Mouse (Mus musculus) forebrain, embryonic 12.5 days (tissue): ENCODE data around the gene Unc13a. TPM values are rescaled to one million over a fixed set of nuclear protein-coding genes. Genes with fewer than 3 reads are reported as not detected.
A peak's percentile ranks its signal among the peaks of the same experiment; 100 is the strongest.

Experiments
- ATAC-seq: fragments of 200-750 bp; cut with Nextera tagmentation; 2 replicates; pipeline ENCODE4 v1.8.0; 2017; ENCODE audit warnings: moderate TSS enrichment; ENCODE audit not compliant: low FRiP score
- H3K27ac ChIP-seq: fragments of 300-500 bp; sonication (generic); 2 replicates; pipeline ENCODE4 v1.5.1; 2016; ENCODE audit warnings: mild to moderate bottlenecking
- H3K27me3 ChIP-seq: fragments of 300-500 bp; sonication (generic); 2 replicates; pipeline ENCODE4 v1.6.1; 2016; ENCODE audit warnings: mild to moderate bottlenecking
- H3K36me3 ChIP-seq: fragments of 300-500 bp; sonication (generic); replicated peaks from 2 replicates; pipeline ENCODE4 v1.6.1; 2016; ENCODE audit warnings: mild to moderate bottlenecking
- H3K4me1 ChIP-seq: fragments of 300-500 bp; sonication (generic); 2 replicates; pipeline ENCODE4 v1.6.1; 2016
- H3K4me2 ChIP-seq: fragments of 300-500 bp; sonication (generic); 2 replicates; pipeline ENCODE4 v1.6.1; 2016; ENCODE audit warnings: mild to moderate bottlenecking, moderate library complexity
- H3K4me3 ChIP-seq: fragments of 300-500 bp; sonication (generic); replicated peaks from 2 replicates; pipeline ENCODE4 v1.5.1; 2016; ENCODE audit warnings: mild to moderate bottlenecking
- H3K9ac ChIP-seq: fragments of 300-500 bp; sonication (generic); 2 replicates; pipeline ENCODE4 v1.6.1; 2016; ENCODE audit warnings: mild to moderate bottlenecking
- H3K9me3 ChIP-seq: fragments of 300-500 bp; sonication (generic); 2 replicates; pipeline ENCODE4 v1.6.1; 2016
- WGBS: fragments of 180-500 bp; shearing (Covaris S2); methylation state at CpG from one replicate; pipeline ENCODE4 v1.1.7; 2016; 5-methylcytosine and 5-hydroxymethylcytosine counted together
- polyA plus RNA-seq: library from polyadenylated mRNA; unstranded; fragments of >200 nt; fragmentation: Nextera tagmentation; extraction: Ambion mirVana; gene quantifications from 2 replicates; pipeline ENCODE4 v1.2.1, GENCODE M21; 2016

The Unc13a gene
- polyA plus RNA-seq, 1 experiment from 2014 or later = 13.7 TPM

GRCm38 (mm10) chr8:71672168-71672735 is 695 bp upstream of the Unc13a start:
- Histone ChIP-seq H3K36me3 (no peaks in the 10 kb centered on the region), H3K4me2 (peak overlapping the region; percentile 95), H3K9ac (peak overlapping the region; percentile 70; the same call in 1 of the 2 replicates), H3K9me3 (no peaks in the 10 kb centered on the region), H3K27ac (no peak overlapping the region), H3K4me3 (peak overlapping the region; percentile 56), H3K4me1 (peaks cover 45% of the 10 kb centered on the region), H3K27me3 (peaks cover 65% of the 10 kb centered on the region)
- ATAC-seq = no peak
- WGBS = 66% methylated on average over 6 of the region's 6 CpGs

DNA sequence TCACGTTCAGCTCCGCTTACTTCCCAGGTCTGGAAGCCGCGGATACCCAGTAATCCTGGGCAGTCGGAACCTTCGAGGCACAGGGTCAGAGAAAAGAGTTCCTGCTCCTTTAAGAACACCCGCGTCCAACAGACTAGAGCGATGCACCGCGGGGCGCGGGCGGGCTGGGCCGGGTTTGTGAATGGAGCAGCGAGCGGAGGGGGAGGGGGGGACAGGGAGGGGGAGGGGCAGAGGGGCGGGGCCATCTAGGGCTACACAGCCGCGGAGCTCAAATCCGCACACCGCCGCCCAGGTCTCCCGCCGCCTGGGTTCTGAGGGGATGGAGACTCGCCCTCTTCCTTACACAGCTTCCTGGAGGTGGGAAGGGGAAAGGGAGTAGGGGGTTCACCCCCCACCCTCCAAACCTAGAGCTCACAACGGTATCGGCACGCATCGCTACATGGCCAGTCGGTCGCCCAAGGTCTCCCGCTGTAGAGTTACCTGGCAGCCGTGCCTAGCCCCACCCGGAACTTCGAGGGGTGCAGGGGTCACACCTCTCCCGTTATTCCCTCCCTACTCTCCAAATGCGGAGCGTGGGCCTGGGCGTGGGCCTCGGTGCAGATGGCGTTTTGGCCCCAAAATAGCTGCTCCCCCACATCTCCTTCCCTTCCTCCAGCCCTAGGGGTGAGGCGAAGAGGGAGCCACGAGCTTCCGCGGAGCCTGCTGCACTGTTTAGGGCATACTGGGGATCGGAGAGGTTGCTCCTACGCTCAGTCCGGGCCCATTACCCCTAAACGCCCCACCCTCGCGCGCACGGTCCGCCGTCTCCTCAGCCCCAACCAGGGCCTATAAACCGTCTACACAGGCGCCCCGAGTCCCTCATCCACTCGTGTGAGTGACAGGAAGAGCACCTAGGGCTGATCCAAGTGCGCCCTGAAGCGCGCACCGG is 672 bp downstream of the Unc13a start:
- H3K4me2 ChIP-seq = peak overlapping the region; percentile 95
- H3K4me1 ChIP-seq = peaks cover 47% of the 10 kb centered on the region
- under 1% methylated on average over 55 of the region's 64 CpGs for WGBS

GRCm38 (mm10) chr8:71670198-71670597 is 1.4 kb downstream of the Unc13a start:
- Histone ChIP-seq H3K27ac (peak overlapping the region; percentile 70), H3K9ac (peak overlapping the region; percentile 70), H3K4me2 (peak overlapping the region; percentile 95), H3K36me3 (no peaks in the 10 kb centered on the region), H3K4me1 (peaks cover 51% of the 10 kb centered on the region), H3K27me3 (peaks cover 59% of the 10 kb centered on the region), H3K4me3 (peak overlapping the region; percentile 56), H3K9me3 (no peaks in the 10 kb centered on the region)
- 7% methylated on average over 11 of the region's 12 CpGs for WGBS
- ATAC-seq = peak; percentile 13

More for the DNA sequence above, 672 bp downstream of the Unc13a start:
- peak overlapping the region; percentile 70 for H3K9ac ChIP-seq
- H3K36me3 ChIP-seq = no peaks in the 10 kb centered on the region
- peak overlapping the region; percentile 56 for H3K4me3 ChIP-seq
- peaks cover 64% of the 10 kb centered on the region for H3K27me3 ChIP-seq
- no peaks in the 10 kb centered on the region for H3K9me3 ChIP-seq
- ATAC-seq = peak; percentile 73
- peak overlapping the region; percentile 70 for H3K27ac ChIP-seq

- Histone ChIP-seq H3K4me2 (peak overlapping the region; percentile 30), H3K27ac (no peak overlapping the region), H3K9me3 (no peaks in the 10 kb centered on the region), H3K4me3 (no peak overlapping the region; the same call in 1 of the 2 replicates), H3K36me3 (0 out of 2 replicates have a peak, but pooled peaks cover 5% of the 10 kb centered on the region), H3K9ac (no peak overlapping the region; the same call in 1 of the 2 replicates), H3K27me3 (peaks cover 62% of the 10 kb centered on the region), H3K4me1 (peaks cover 56% of the 10 kb centered on the region)
- ATAC-seq = no peak
- WGBS = 7% methylated on average over 21 of the region's 21 CpGs
Measured at GRCm38 (mm10) chr8:71668220-71668975, 3.2 kb downstream of the Unc13a start.

GRCm38 (mm10) chr8:71667256-71667655 is 4.3 kb downstream of the Unc13a start:
- ATAC-seq = no peak
- WGBS = 51% methylated on average over 5 of the region's 5 CpGs

DNA sequence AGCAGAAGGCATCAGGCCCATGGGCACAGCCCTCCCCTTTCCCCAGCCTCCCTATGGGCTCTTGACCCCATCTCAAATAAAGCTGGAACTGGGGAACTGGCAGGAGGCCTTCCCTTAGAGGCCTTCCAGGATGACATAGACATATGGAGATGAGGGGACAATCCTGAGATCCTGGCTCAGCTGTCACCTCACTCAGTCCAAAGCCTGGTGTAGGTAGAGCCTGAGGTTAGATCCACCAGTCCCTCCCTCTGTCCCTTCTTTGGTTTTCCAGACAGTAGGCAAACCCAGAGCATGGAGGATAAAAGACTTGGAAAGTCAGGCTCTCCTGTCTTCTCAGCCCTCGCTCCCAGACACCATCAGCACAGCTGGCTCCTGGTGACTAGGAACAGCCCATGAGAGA is 4.7 kb downstream of the Unc13a start:
- no peak overlapping the region for H3K4me3 ChIP-seq
- H3K9me3 ChIP-seq = no peaks in the 10 kb centered on the region
- ATAC-seq = no peak
- H3K36me3 ChIP-seq = peaks cover 16% of the 10 kb centered on the region; the same call in 1 of the 2 replicates
- H3K27ac ChIP-seq = peak overlapping the region; percentile 51
- WGBS = 27% methylated on average over 1 of the region's 1 CpGs
- H3K4me1 ChIP-seq = peaks cover 52% of the 10 kb centered on the region
- no peak overlapping the region for H3K4me2 ChIP-seq
- H3K27me3 ChIP-seq = peaks cover 66% of the 10 kb centered on the region
- no peak overlapping the region for H3K9ac ChIP-seq

More at GRCm38 (mm10) chr8:71667256-71667655, 4.3 kb downstream of the Unc13a start:
- Histone ChIP-seq H3K9ac (peak overlapping the region; percentile 39; the same call in 1 of the 2 replicates), H3K36me3 (peaks cover 15% of the 10 kb centered on the region; the same call in 1 of the 2 replicates), H3K4me2 (0 out of 2 replicates have a peak overlapping the region, but pooled peaks have one; percentile 30), H3K4me3 (no peak overlapping the region), H3K27me3 (peaks cover 62% of the 10 kb centered on the region), H3K9me3 (no peaks in the 10 kb centered on the region), H3K27ac (peak overlapping the region; percentile 51), H3K4me1 (peaks cover 56% of the 10 kb centered on the region)

- ATAC-seq = peak; percentile 66
- WGBS = 3% methylated on average over 21 of the region's 22 CpGs
- peak overlapping the region; percentile 20 for H3K4me3 ChIP-seq
- no peak overlapping the region for H3K9ac ChIP-seq
- H3K4me2 ChIP-seq = peak overlapping the region; percentile 40
- peaks cover 76% of the 10 kb centered on the region for H3K27me3 ChIP-seq
- no peak overlapping the region for H3K27ac ChIP-seq
- no peaks in the 10 kb centered on the region for H3K9me3 ChIP-seq
- peaks cover 16% of the 10 kb centered on the region; the same call in 1 of the 2 replicates for H3K36me3 ChIP-seq
- H3K4me1 ChIP-seq = peaks cover 49% of the 10 kb centered on the region
Measured at GRCm38 (mm10) chr8:71665331-71666130, 6.0 kb downstream of the Unc13a start.

- 7% methylated on average over 36 of the region's 36 CpGs for WGBS
- Histone ChIP-seq H3K9me3 (no peaks in the 10 kb centered on the region), H3K4me2 (0 out of 2 replicates have a peak overlapping the region, but pooled peaks have one; percentile 23), H3K4me3 (no peak overlapping the region), H3K27me3 (peaks cover 77% of the 10 kb centered on the region), H3K27ac (no peak overlapping the region), H3K4me1 (peaks cover 12% of the 10 kb centered on the region), H3K9ac (no peak overlapping the region), H3K36me3 (peaks cover 16% of the 10 kb centered on the region; the same call in 1 of the 2 replicates)
- ATAC-seq = peak; percentile 56
Measured at GRCm38 (mm10) chr8:71660325-71661120, 11.0 kb downstream of the Unc13a start.

DNA sequence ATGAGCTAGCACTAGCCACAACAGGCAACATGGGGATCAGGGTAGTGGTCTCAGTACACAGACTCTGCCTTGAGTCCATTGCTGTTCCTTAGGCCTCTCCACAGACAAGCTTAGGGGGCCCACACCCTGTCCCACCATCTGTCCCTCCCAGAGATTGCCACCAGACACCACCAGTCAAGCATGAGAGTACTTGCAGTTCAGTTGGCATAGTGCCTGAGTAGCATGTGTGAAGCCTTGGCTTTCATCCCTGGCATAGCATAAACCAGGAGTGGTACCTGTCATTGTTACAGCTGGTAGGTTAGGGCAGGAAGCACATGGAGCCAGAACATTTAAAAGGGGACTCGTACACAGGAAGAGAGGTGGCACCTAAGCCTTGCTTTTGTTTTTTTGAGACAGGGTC is 11.8 kb downstream of the Unc13a start:
- Histone ChIP-seq H3K9me3 (no peaks in the 10 kb centered on the region), H3K4me3 (no peak overlapping the region), H3K27me3 (peaks cover 85% of the 10 kb centered on the region), H3K4me2 (no peak overlapping the region), H3K9ac (no peak overlapping the region), H3K27ac (no peak overlapping the region), H3K4me1 (peaks cover 9% of the 10 kb centered on the region; the same call in 1 of the 2 replicates), H3K36me3 (peaks cover 16% of the 10 kb centered on the region; the same call in 1 of the 2 replicates)
- 54% methylated on average over 1 of the region's 1 CpGs for WGBS
- ATAC-seq = no peak

GRCm38 (mm10) chr8:71658515-71659049 is 13.0 kb downstream of the Unc13a start:
- Histone ChIP-seq H3K4me3 (no peak overlapping the region), H3K4me1 (peaks cover 12% of the 10 kb centered on the region; the same call in 1 of the 2 replicates), H3K4me2 (no peak overlapping the region), H3K9ac (no peak overlapping the region), H3K27me3 (peaks cover 91% of the 10 kb centered on the region), H3K9me3 (no peaks in the 10 kb centered on the region), H3K36me3 (peaks cover 11% of the 10 kb centered on the region; the same call in 1 of the 2 replicates), H3K27ac (no peak overlapping the region)
- no peak for ATAC-seq
- WGBS = 36% methylated on average over 17 of the region's 17 CpGs
